Mouse (Mus musculus): ENCODE measurements around the gene Dnajc17. TPM values are rescaled to one million over a fixed set of nuclear protein-coding genes. Genes with fewer than 3 reads are reported as not detected.
A peak's percentile ranks its signal among the peaks of the same experiment; 100 is the strongest.

The Dnajc17 gene
- polyA plus RNA-seq, 1 experiment: 7.1 TPM

DNA sequence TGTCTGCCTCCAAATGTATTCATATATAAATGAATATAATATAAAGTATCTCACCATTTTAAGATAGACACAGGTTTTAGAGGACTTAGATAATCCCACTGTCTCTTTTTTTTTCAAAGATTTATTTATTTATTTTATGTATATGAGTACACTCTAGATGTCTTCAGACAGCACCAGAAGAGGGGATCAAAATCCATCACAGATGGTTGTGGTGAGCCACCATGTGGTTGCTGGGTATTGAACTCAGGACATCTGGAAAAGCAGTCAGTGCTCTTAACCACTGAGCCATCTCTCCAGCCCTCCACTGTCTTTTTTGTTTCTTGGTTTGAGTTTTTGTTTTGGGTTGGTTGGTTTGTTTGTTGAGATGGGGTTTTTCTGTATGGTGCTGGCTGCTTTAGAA, 50.8 kb downstream of the Dnajc17 start:
- no peak for TF ChIP-seq CTCF (IDR thresholded peaks at IDR 0.05; ENCODE audit: borderline replicate concordance, control insufficient read depth, extremely low read depth, insufficient read depth, low read length, poor library complexity)
- no peak for TF ChIP-seq POLR2A (IDR thresholded peaks at IDR 0.05; ENCODE audit: control insufficient read depth, extremely low read depth, insufficient read depth, low read length, poor library complexity)
- no peaks in the 10 kb centered on the region for H3K27me3 ChIP-seq (ENCODE audit: control insufficient read depth, insufficient read depth, low read length)
- DNase-seq: no peak
- H3K4me1 ChIP-seq (replicated peaks; ENCODE audit: control insufficient read depth, insufficient read depth, low read length): peaks cover 7% of the 10 kb centered on the region; the same call in 1 of the 2 replicates
- H3K36me3 ChIP-seq (ENCODE audit: control insufficient read depth, insufficient read depth, low read length): 0 out of 2 replicates have a peak, but pooled peaks cover 3% of the 10 kb centered on the region
- no peak overlapping the region for H3K4me3 ChIP-seq (ENCODE audit: control insufficient read depth, insufficient read depth, low read length)
- H3K27ac ChIP-seq (ENCODE audit: control insufficient read depth, insufficient read depth, low read length): no peak overlapping the region

DNA sequence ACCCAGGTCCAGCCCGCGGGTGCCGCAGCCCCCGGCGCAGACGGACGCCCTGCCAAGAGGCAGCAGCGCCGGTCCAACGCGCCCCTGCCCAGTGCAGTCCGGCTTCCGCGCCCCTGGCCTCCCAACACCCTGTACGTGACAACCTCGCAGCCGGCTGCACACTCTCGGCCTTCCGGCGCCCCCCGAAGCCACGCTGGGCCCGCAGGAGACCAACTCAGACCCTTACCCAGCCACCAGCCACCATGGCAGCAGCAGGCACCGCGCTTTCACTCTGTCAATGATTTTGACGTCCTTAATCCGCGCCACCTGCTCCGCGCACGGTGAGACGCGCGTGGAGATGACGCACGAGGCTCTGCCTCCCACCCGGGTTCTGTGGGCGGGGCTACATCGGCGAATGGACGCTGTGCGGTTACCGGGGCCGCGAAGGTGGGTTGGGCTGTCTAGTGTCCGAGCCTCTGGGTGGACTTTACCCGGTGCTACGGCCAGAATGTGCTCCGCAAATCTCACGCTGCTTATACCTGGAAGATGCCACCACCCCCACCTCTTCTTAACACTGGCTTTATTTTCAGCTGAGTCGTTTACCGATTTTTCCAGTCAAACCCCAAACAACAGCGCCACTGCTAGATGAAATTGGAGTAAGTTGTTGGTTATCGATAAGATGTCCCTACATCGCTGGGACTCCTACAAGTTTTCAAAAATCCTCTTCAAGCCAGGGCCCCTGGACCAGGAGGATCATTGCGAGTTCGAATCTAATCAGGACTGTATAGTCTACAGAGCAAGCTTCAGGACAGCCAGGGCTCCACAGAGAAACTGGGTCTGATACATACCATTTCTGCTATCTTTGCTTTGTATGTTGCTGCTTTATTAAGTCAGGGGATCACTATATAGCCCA, 51.7 kb downstream of the Dnajc17 start, which contains the start of gene Rmdn3:
Gene Rmdn3 (minus strand): TSS at position 354 of the 892 bp plus-strand sequence.
- DNase-seq: peak; percentile 94
- 1% methylated on average over 57 of the region's 57 CpGs for WGBS
- Histone ChIP-seq H3K27ac (ENCODE audit: control insufficient read depth, insufficient read depth, low read length) (no peak within 1 kb of the TSS), H3K4me1 (replicated peaks; ENCODE audit: control insufficient read depth, insufficient read depth, low read length) (peaks cover 7% of the 10 kb centered on the region; the same call in 1 of the 2 replicates), H3K4me3 (ENCODE audit: control insufficient read depth, insufficient read depth, low read length) (peak within 1 kb of the TSS; percentile 86), H3K27me3 (ENCODE audit: control insufficient read depth, insufficient read depth, low read length) (no peaks in the 10 kb centered on the region), H3K36me3 (ENCODE audit: control insufficient read depth, insufficient read depth, low read length) (peaks cover 3% of the 10 kb centered on the region; the same call in 1 of the 2 replicates)
- TF ChIP-seq POLR2A (IDR thresholded peaks at IDR 0.05; ENCODE audit: control insufficient read depth, extremely low read depth, insufficient read depth, low read length, poor library complexity): peak; percentile 51
- no peak for TF ChIP-seq CTCF (IDR thresholded peaks at IDR 0.05; ENCODE audit: borderline replicate concordance, control insufficient read depth, extremely low read depth, insufficient read depth, low read length, poor library complexity)

DNA sequence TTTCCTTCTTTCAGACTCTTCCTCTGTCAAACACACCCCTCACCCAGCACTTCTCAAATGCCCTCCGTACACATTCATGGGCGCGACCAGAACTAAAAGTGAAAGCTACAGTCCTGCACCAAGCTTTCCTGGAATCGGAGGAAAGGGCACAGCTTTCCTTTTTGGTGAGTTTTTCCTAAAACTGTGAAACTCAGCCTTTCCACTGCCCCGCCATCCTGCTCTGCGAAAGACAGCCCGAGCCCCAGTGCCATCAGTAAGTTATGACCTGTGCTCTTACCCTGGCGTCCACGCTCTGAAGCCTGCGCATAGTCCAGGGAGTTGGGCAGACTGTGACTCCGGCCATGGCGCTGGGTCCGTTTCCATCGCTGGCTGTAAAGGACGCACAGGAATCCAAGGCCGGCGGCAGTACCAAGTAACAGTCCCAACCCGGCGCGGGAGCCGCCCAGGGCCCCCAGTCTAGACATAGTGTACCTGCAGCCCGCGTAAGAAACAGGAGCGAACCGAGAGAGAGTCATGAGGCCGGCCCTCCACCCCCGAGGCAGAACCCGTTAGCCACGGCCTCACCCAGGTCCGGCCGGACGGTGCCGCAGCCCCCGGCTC, 52.4 kb downstream of the Dnajc17 start:
- Histone ChIP-seq H3K27me3 (ENCODE audit: control insufficient read depth, insufficient read depth, low read length) (no peaks in the 10 kb centered on the region), H3K36me3 (ENCODE audit: control insufficient read depth, insufficient read depth, low read length) (peaks cover 3% of the 10 kb centered on the region; the same call in 1 of the 2 replicates), H3K4me1 (replicated peaks; ENCODE audit: control insufficient read depth, insufficient read depth, low read length) (peaks cover 7% of the 10 kb centered on the region; the same call in 1 of the 2 replicates), H3K4me3 (ENCODE audit: control insufficient read depth, insufficient read depth, low read length) (peak overlapping the region; percentile 86), H3K27ac (ENCODE audit: control insufficient read depth, insufficient read depth, low read length) (no peak overlapping the region)
- DNase-seq: no peak
- TF ChIP-seq POLR2A (IDR thresholded peaks at IDR 0.05; ENCODE audit: control insufficient read depth, extremely low read depth, insufficient read depth, low read length, poor library complexity) (no peak), CTCF (IDR thresholded peaks at IDR 0.05; ENCODE audit: borderline replicate concordance, control insufficient read depth, extremely low read depth, insufficient read depth, low read length, poor library complexity) (no peak)
- under 1% methylated on average over 34 of the region's 34 CpGs for WGBS

DNA sequence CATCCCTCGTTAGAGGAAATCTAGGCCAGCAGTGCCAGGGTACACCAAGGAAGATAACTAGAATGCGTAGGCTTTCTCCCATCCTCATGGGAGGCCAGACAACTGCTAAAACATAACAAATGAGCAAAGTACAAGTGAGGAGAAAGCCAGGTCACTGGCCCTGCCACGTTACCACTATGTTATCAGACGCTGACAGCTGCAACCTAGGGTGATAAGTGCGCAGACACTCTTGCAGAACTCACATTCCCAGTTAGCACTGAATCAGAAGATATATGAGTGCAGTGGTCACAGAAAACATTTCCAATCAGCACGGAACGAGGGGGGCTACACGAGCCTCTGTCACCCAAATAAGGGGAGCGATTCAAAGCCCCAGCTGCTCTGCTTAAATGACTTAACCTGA, 53.2 kb downstream of the Dnajc17 start:
- Histone ChIP-seq H3K27me3 (ENCODE audit: control insufficient read depth, insufficient read depth, low read length) (no peaks in the 10 kb centered on the region), H3K4me3 (ENCODE audit: control insufficient read depth, insufficient read depth, low read length) (no peak overlapping the region), H3K27ac (ENCODE audit: control insufficient read depth, insufficient read depth, low read length) (no peak overlapping the region), H3K4me1 (replicated peaks; ENCODE audit: control insufficient read depth, insufficient read depth, low read length) (peaks cover 7% of the 10 kb centered on the region; the same call in 1 of the 2 replicates), H3K36me3 (ENCODE audit: control insufficient read depth, insufficient read depth, low read length) (peaks cover 10% of the 10 kb centered on the region; the same call in 1 of the 2 replicates)
- 91% methylated on average over 9 of the region's 9 CpGs for WGBS
- DNase-seq: no peak
- TF ChIP-seq CTCF (IDR thresholded peaks at IDR 0.05; ENCODE audit: borderline replicate concordance, control insufficient read depth, extremely low read depth, insufficient read depth, low read length, poor library complexity) (no peak), POLR2A (IDR thresholded peaks at IDR 0.05; ENCODE audit: control insufficient read depth, extremely low read depth, insufficient read depth, low read length, poor library complexity) (no peak)

DNA sequence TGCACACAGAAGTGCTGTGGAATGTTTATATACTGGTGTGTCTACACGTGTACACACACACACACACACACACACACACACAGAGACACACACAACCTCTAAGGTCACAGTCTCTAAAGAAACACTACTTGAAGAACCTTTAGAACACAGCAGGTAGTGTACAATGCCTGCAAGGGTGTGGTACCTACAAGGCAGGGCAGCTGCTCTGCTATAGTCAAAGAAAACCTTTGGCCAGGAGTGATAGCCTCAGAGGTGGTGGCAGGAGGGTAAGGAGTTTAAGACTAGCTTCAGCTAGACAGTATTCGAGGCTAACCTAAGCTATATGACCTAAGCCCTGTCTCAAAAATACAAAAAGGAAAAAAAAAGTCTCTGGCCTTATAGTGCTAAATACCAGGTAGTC, 53.9 kb downstream of the Dnajc17 start:
- H3K36me3 ChIP-seq (ENCODE audit: control insufficient read depth, insufficient read depth, low read length): peaks cover 13% of the 10 kb centered on the region; the same call in 1 of the 2 replicates
- 94% methylated on average over 2 of the region's 2 CpGs for WGBS
- DNase-seq: no peak
- H3K27me3 ChIP-seq (ENCODE audit: control insufficient read depth, insufficient read depth, low read length): no peaks in the 10 kb centered on the region
- H3K27ac ChIP-seq (ENCODE audit: control insufficient read depth, insufficient read depth, low read length): no peak overlapping the region
- H3K4me3 ChIP-seq (ENCODE audit: control insufficient read depth, insufficient read depth, low read length): no peak overlapping the region
- TF ChIP-seq POLR2A (IDR thresholded peaks at IDR 0.05; ENCODE audit: control insufficient read depth, extremely low read depth, insufficient read depth, low read length, poor library complexity) (no peak), CTCF (IDR thresholded peaks at IDR 0.05; ENCODE audit: borderline replicate concordance, control insufficient read depth, extremely low read depth, insufficient read depth, low read length, poor library complexity) (no peak)
- H3K4me1 ChIP-seq (replicated peaks; ENCODE audit: control insufficient read depth, insufficient read depth, low read length): peaks cover 7% of the 10 kb centered on the region; the same call in 1 of the 2 replicates

DNA sequence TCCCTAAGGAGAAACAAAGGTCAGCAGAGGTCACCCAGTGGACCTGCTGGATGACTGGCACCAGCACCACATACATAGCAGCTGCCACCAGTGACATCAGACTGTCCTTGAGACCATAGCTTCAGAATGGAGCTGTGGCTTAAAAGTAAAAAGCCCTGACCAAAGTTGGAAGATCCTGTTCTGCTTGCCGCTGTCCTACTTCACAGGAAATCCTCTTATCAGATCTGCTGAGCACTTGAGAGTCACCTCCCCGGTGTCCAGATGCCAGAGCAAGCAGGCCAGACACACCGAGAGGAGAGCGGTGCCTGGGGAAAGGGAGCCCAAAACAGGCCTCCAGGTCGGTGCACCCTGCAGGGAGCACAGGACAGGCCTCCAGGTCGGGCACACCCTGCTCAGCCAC, 56.3 kb downstream of the Dnajc17 start:
- H3K27me3 ChIP-seq (ENCODE audit: control insufficient read depth, insufficient read depth, low read length): no peaks in the 10 kb centered on the region
- no peak overlapping the region for H3K27ac ChIP-seq (ENCODE audit: control insufficient read depth, insufficient read depth, low read length)
- no peak overlapping the region for H3K4me3 ChIP-seq (ENCODE audit: control insufficient read depth, insufficient read depth, low read length)
- peaks cover 7% of the 10 kb centered on the region; the same call in 1 of the 2 replicates for H3K4me1 ChIP-seq (replicated peaks; ENCODE audit: control insufficient read depth, insufficient read depth, low read length)
- H3K36me3 ChIP-seq (ENCODE audit: control insufficient read depth, insufficient read depth, low read length): peaks cover 20% of the 10 kb centered on the region; the same call in 1 of the 2 replicates
- TF ChIP-seq CTCF (IDR thresholded peaks at IDR 0.05; ENCODE audit: borderline replicate concordance, control insufficient read depth, extremely low read depth, insufficient read depth, low read length, poor library complexity) (no peak), POLR2A (IDR thresholded peaks at IDR 0.05; ENCODE audit: control insufficient read depth, extremely low read depth, insufficient read depth, low read length, poor library complexity) (no peak)
- DNase-seq: no peak
- WGBS: 92% methylated on average over 6 of the region's 6 CpGs

Measured in thymus, adult 2 months (tissue).